Mouse (Mus musculus) layer of hippocampus, adult 2 months (tissue): Measurements from ENCODE around the gene Sptssa. TPM values are rescaled to one million over a fixed set of nuclear protein-coding genes. Genes with fewer than 3 reads are reported as not detected.
"Not testable (repeated sequence)": the region's sequence is repeated elsewhere in the genome, so short reads cannot be mapped to it uniquely, and the experiment has no call there.

ENCODE experiments used
- DNase-seq, 2 experiments: peaks; one replicate each; pipeline ENCODE4 v3.0.0; 2022; ENCODE audit warnings: low spot score in 2 of 2
- H3K27ac ChIP-seq: fragments of 200-600 bp; 2 replicates; pipeline ENCODE4 v1.8.1; 2022
- H3K4me3 ChIP-seq: fragments of 200-600 bp; 2 replicates; pipeline ENCODE4 v1.8.1; 2022; ENCODE audit warnings: mild to moderate bottlenecking
- CTCF ChIP-seq: fragments of 200-600 bp; conservative IDR thresholded peaks from 2 replicates; pipeline ENCODE4 v1.8.1; 2022; ENCODE audit warnings: antibody characterized with exemption, mild to moderate bottlenecking, moderate library complexity
- total RNA-seq, 2 experiments: library from RNA; stranded (reverse); gene quantifications; 2 replicates each; pipeline ENCODE4 v1.2.3; 2021

Sptssa gene
- total RNA-seq, 2 experiments from 2014 or later: 21.9 to 25.1 TPM

- no peak for DNase-seq
- Histone ChIP-seq H3K27ac (no peak overlapping the region), H3K4me3 (no peak overlapping the region)
- no peak for TF ChIP-seq CTCF
Observed at GRCm38 (mm10) chr12:54671262-54671661, 14.9 kb upstream of the Sptssa start.

DNA sequence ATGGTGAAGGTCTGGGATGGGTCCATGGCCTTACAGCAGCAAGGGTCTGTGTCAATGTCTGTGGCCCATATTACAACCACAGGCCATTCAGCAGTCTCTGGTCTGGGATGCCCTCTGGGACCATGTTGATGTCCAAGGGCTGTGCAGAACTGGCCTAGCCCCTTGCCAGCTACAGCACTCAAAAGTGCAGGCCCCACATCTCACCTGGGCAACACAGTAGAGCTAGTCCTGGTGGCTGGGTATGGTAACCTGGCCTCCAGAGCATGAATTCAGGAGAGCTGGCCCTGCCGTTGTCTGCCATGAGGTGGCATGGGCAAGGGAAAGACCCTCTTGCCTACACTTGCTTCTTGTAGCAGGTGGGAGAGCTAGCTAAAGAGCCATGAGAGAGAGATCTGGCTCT is 11.8 kb upstream of the Sptssa start:
- no peak for TF ChIP-seq CTCF
- DNase-seq: peak in 1 of 2 experiments; percentile 2
- H3K27ac ChIP-seq: no peak overlapping the region
- no peak overlapping the region for H3K4me3 ChIP-seq

GRCm38 (mm10) chr12:54665526-54665925 is 9.2 kb upstream of the Sptssa start:
- H3K27ac ChIP-seq: no peak overlapping the region
- TF ChIP-seq CTCF: no peak
- DNase-seq: no peak
- no peak overlapping the region for H3K4me3 ChIP-seq

- H3K27ac ChIP-seq, H3K4me3 ChIP-seq: not testable (repeated sequence)
- DNase-seq: peak in 1 of 2 experiments; percentile 1
Observed at GRCm38 (mm10) chr12:54661470-54661869, 5.1 kb upstream of the Sptssa start.

DNA sequence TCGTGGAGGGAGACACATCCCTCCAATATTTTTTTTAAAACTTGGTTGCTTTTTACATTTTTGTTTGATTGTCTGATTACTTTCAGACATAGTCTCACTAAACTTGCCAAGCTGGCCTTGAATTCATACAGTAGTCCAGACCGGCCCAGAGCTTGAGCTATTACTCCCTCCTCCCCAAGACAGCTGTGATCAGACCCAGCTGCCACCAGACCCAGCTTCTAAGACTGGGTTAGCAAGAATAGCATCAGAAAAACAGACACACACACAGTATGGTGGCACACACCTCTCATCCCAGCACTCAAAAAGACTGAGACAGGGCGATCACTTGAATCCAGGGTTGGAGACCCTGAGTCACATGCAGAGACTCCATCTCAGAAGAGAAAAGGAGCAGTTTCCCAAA is 3.5 kb upstream of the Sptssa start:
- DNase-seq: no peak
- Histone ChIP-seq H3K27ac (no peak overlapping the region), H3K4me3 (no peak overlapping the region)
- TF ChIP-seq CTCF: no peak

DNA sequence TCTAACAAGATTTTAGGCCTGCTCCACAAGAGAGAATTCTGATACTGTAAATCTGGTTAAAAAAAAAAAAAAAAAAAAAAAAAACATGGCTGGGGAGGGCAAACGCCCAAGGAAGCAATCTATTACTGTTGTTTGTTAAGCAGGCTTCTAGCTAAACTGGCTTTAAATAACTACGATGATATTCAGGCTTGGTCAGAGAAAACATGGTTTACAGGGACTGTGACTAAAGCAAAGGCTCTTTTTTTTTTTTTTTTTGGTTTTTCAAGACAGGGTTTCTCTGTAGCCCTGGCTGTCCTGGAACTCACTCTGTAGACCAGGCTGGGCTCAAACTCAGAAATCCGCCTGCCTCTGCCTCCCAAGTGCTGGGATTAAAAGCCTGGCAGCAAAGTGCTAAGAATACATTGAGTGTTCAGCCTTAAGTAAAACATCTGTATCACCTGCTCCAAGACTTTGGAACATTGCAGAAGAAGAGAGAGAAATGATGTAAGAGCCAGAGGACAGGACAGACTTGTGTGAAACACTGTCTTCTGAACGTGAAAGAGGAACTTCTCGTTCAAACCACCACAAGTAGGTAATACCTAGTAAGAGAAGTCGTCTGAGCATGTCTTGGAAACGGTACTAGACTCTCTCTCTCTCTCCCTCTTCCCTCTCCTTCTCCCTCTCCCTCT is 2.2 kb upstream of the Sptssa start:
- no peak for DNase-seq
- no peak for TF ChIP-seq CTCF
- H3K27ac ChIP-seq: no peak overlapping the region
- no peak overlapping the region for H3K4me3 ChIP-seq

GRCm38 (mm10) chr12:54657951-54658350 is 1.6 kb upstream of the Sptssa start:
- Histone ChIP-seq H3K4me3 (no peak overlapping the region), H3K27ac (no peak overlapping the region)
- no peak for TF ChIP-seq CTCF
- DNase-seq: no peak

DNA sequence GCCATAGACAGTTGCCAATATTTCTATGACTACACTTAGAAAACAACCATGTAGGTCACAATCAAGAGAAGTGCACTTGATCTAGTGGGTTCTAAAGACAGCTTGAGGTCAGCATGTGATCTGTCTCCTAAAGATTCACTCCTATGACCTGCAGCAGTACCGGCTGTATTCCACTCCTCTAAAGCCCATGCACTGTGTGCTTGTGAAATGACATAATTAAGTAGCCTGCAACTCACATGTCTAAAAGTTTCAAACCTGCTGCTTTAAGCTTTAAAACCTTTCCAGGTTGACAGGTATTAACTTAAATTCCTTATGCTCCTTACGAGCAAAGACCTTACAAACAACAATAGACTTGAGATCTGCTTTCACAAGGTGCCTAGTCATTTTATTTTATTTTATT is 853 bp upstream of the Sptssa start:
- DNase-seq: no peak
- TF ChIP-seq CTCF: no peak
- H3K4me3 ChIP-seq: peak overlapping the region; percentile 82; the same call in 1 of the 2 replicates
- H3K27ac ChIP-seq: no peak overlapping the region

DNA sequence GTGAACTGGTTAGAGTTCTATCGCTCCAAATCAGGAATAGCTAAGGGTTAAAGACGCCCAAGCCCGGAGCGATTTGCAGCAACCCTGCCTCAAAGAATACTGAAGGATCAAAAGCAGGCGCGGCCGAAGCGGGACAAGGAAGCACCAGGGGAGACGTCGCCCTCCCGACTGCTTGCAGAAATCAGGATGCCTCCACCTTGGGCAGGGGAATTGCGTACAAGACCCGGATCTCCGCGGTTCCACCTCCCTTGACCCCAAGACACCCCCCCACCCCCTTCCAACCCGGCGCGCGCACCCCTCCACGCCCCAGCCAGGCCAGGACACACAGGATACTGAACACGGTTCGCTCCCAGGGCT is 356 bp downstream of the Sptssa start:
- no peak for TF ChIP-seq CTCF
- peak in 1 of 2 experiments; percentile 9 for DNase-seq
- H3K4me3 ChIP-seq: peak overlapping the region; percentile 82
- peak overlapping the region; percentile 92 for H3K27ac ChIP-seq

DNA sequence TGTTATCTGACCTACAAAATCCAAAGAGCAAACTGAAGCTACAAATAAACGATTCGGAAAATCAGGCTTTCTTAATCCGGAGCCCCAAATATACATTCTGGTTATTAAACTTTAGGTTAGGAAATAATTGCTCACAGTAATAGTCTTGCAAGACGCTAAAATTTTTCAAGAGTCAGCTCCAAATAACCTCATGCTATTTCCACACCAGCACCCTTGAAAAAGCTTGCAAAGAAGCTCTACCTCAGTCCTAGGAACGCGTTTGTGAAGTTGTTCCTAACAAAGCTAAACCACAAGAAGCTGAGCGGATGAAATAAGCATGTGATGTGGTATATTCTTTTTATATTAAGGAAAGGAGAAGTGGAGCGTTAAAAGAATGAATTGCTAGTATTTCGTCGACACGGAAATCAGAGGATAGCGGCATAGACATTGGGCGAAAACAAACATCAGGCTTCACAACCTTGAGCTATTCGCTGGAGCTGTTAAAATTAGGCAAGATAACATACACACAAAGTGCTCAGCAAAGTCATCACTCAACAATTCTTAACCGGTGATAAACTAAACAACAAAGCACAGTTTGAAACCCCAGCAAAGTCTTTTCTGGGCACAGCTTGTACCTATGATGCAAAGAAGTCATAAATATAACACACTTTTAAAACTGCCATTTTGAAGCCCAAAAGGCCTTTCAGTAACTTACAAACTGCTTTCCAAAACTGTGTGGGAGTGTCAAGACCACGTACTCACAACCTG is 908 bp downstream of the Sptssa start:
- TF ChIP-seq CTCF: no peak
- DNase-seq: no peak
- Histone ChIP-seq H3K27ac (peak overlapping the region; percentile 92), H3K4me3 (peak overlapping the region; percentile 82)

GRCm38 (mm10) chr12:54654741-54655140 is 1.6 kb downstream of the Sptssa start:
- DNase-seq: no peak
- TF ChIP-seq CTCF: no peak
- Histone ChIP-seq H3K4me3 (peak overlapping the region; percentile 82; the same call in 1 of the 2 replicates), H3K27ac (no peak overlapping the region)

DNA sequence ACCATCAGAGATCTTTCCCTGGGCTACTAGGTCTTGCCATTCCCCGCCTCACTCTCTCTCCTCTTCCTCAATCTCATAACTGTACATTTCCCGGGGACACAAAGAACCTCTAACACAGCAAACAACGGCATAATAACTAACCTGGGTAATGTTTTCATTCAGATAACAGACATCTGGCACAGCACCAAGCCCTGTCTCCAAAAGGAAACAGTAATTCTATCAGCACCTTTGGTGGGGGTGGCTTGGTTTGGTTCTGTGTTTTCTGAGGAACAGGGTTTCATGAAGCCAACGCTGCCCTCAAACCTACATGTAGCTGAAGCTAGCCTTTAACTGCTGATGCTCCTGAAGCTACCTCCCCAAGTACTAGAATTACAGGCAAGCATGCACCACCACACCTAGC is 2.2 kb downstream of the Sptssa start:
- TF ChIP-seq CTCF: no peak
- DNase-seq: peak in 1 of 2 experiments; percentile 6
- Histone ChIP-seq H3K27ac (no peak overlapping the region), H3K4me3 (no peak overlapping the region)

- TF ChIP-seq CTCF: no peak
- Histone ChIP-seq H3K27ac (no peak overlapping the region), H3K4me3 (no peak overlapping the region)
- DNase-seq: no peak
Observed at GRCm38 (mm10) chr12:54652346-54652745, 4.0 kb downstream of the Sptssa start.

DNA sequence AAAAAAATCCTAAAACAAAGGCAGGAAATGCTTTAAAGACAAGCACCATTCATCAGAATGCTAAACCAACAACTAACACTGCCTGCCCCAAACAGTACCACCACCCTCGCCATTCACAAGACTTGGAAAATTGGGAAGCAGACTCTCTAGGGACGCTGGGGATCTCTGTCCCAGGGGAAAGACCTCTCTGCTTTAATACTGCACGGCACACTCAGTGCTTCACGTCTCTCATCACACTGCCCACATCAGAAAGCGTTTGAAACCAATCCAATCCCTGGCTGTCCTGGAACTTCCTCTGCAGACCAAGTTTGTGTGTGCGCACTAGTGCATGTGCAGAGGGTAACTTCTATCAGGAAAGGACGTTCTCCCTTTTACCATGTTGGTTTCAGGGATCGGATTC is 4.6 kb downstream of the Sptssa start:
- no peak for DNase-seq
- no peak for TF ChIP-seq CTCF
- Histone ChIP-seq H3K4me3 (no peak overlapping the region), H3K27ac (no peak overlapping the region)
